Mouse (Mus musculus): ENCODE measurements around the gene Mta2. TPM values are rescaled to one million over a fixed set of nuclear protein-coding genes. Genes with fewer than 3 reads are reported as not detected.
"Not testable (repeated sequence)": the region's sequence is repeated elsewhere in the genome, so short reads cannot be mapped to it uniquely, and the experiment has no call there.

The Mta2 gene
- 91.3 and 103 TPM in 2 replicates for polyA plus RNA-seq (2015; fragmentation: Nextera tagmentation; extraction: Ambion mirVana)

DNA sequence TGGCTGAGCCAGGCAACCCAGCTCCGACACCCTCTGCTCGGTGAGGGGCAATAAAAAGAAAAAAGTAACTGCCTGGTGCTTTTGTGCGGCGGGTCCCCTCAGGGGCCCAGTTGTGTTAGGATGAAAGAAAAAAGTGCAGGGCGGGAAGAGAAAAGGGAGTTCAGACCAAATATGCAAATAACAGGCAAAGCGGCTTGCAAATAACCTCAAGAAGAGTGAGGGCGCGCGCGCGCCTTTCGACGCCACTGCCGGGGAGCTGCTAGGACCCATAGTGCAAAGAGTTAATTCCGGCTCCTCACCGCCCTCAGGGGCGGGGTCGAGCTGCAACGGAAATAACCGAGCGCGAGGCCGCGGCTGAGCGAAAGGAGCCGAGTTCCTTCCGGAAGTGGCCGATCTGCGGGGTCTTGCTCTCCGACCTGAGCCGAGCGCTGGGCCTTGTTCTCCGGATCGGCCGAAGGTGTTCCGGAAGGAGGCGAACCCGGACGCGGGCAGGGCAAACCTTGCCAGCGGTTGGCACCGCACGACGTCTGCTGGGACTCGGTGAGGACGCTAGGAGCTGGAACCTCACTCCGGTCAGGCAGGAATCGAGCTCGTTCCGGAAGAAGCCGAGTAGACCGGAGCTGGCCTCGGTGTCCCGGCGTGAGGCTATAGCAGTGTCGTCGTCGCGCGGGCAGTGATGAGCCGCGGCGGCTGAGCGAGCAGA is at the start of gene Mta2:
TSS of gene Mta2 (plus strand) at position 361 of the 703 bp plus-strand sequence.
- Histone ChIP-seq H3K4me2 (ENCODE audit: low read length) (peak within 1 kb of the TSS; percentile 71), H3K27ac (ENCODE audit: low read depth, low read length) (peak within 1 kb of the TSS; percentile 97), H3K36me3 (ENCODE audit: control insufficient read depth, insufficient read depth, low read length) (peaks cover 12% of the 10 kb centered on the region), H3K4me3 (ENCODE audit: low read length) (peak within 1 kb of the TSS; percentile 89), H3K9me3 (ENCODE audit: control insufficient read depth, low read length) (no peaks in the 10 kb centered on the region), H3K27me3 (replicated peaks; ENCODE audit: control insufficient read depth, insufficient read depth, low read length) (no peaks in the 10 kb centered on the region), H3K4me1 (ENCODE audit: control insufficient read depth, insufficient read depth, low read depth, low read length) (peaks cover 22% of the 10 kb centered on the region), H3K9ac (ENCODE audit: low read depth, low read length) (peak within 1 kb of the TSS; percentile 97)
- ATAC-seq, result peak; percentile 96
- under 1% methylated on average over 64 of the region's 64 CpGs for WGBS

DNA sequence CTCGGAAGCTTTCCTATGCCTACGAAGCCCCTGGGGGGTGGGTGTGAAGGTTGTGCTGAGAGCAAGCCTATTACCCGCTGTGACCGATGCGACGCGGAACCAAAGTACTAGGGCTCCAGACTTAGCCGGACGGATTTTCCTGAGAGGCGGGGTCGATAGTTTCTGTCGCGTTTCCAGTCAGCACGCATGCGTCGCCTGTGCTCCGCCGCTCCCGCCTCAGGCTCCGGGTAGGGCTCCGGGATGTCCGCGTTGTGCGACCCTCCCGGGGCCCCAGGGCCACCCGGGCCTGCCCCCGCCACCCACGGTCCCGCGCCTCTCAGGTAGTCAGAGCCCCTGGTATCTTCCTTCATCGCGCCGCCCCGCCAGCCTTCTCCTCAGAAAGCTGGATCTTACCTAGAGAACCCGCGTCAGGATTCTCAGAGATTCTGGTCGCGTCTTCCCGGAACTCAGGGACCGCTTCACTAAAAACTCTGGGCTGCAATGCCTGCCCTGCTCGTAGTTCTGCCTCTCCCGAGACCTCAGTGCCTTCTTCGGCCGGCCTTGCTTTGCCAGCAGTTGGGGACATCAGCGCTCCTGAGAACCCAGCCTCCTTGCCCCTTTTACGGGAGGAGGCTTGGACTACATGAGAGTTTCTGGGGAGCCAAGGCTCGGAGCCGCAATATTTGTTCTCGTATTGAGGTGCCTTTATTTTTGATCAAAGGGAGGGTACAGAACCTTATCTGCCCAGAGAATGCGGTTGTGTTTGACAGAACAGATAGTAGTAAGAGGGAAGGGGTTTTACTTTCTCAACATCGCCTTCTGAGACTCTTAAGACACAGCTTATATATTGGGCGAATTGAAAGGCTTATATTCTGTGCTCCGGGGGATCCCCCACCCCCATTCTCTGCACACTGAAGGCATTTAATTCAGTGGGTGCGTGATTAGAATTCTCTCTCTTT is 48.6 kb upstream of the Mta2 start, which contains the start of gene Ints5:
TSS of gene Ints5 (plus strand) at position 177 of the 938 bp plus-strand sequence.
- Histone ChIP-seq H3K27me3 (replicated peaks; ENCODE audit: control insufficient read depth, insufficient read depth, low read length) (no peaks in the 10 kb centered on the region), H3K9ac (ENCODE audit: low read depth, low read length) (peak within 1 kb of the TSS; percentile 70), H3K27ac (ENCODE audit: low read depth, low read length) (peak within 1 kb of the TSS; percentile 60), H3K4me3 (ENCODE audit: low read length) (peak within 1 kb of the TSS; percentile 54), H3K4me2 (ENCODE audit: low read length) (peak within 1 kb of the TSS; percentile 84), H3K9me3 (ENCODE audit: control insufficient read depth, low read length) (no peaks in the 10 kb centered on the region), H3K36me3 (ENCODE audit: control insufficient read depth, insufficient read depth, low read length) (peaks cover 13% of the 10 kb centered on the region), H3K4me1 (ENCODE audit: control insufficient read depth, insufficient read depth, low read depth, low read length) (peaks cover 23% of the 10 kb centered on the region)
- peak; percentile 65 for ATAC-seq
- 3% methylated on average over 50 of the region's 54 CpGs for WGBS

DNA sequence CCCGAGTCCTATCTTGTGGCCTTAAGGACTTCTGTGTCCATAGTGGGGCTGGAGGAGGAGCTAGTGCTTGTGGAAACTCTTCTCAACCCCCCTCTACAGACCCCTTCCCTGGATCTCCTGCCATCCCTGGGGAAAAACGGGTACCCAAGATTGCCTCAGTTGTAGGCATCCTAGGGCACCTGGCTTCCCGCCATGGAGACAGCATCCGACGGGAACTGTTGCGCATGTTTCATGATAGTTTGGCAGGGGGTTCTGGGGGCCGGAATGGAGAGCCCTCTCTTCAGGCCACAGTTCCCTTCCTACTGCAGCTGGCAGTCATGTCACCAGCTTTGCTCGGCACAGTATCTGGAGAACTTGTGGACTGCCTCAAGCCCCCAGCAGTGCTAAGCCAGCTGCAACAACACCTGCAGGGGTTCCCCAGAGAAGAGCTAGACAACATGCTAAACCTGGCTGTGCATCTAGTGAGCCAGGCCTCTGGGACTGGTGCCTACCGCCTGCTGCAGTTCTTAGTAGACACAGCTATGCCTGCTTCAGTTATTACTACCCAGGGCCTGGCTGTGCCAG is 46.2 kb upstream of the Mta2 start:
- no peak for ATAC-seq
- H3K27me3 ChIP-seq (replicated peaks; ENCODE audit: control insufficient read depth, insufficient read depth, low read length), result no peaks in the 10 kb centered on the region
- no peak overlapping the region for H3K4me2 ChIP-seq (ENCODE audit: low read length)
- peaks cover 10% of the 10 kb centered on the region for H3K36me3 ChIP-seq (ENCODE audit: control insufficient read depth, insufficient read depth, low read length)
- no peaks in the 10 kb centered on the region for H3K9me3 ChIP-seq (ENCODE audit: control insufficient read depth, low read length)
- H3K4me1 ChIP-seq (ENCODE audit: control insufficient read depth, insufficient read depth, low read depth, low read length), result peaks cover 25% of the 10 kb centered on the region
- H3K27ac ChIP-seq (ENCODE audit: low read depth, low read length), result no peak overlapping the region
- WGBS, result 91% methylated on average over 9 of the region's 9 CpGs
- no peak overlapping the region for H3K9ac ChIP-seq (ENCODE audit: low read depth, low read length)
- H3K4me3 ChIP-seq (ENCODE audit: low read length), result no peak overlapping the region

DNA sequence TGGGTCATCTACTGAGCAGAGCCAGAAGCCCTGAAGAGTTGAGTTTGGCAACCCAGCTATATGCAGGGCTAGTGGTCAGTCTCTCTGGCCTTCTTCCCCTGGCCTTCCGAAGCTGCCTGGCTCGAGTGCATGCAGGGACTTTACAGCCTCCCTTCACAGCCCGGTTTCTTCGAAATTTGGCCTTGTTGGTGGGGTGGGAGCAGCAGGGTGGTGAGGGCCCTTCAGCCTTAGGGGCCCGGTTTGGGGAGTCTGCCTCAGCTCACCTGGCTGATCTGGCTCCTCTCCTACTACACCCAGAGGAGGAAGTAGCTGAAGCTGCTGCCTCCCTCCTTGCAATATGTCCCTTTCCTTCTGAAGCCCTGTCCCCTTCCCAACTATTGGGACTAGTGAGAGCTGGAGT is 45.4 kb upstream of the Mta2 start:
- not testable (repeated sequence) for H3K9ac ChIP-seq (ENCODE audit: low read depth, low read length); H3K4me2 ChIP-seq (ENCODE audit: low read length); H3K36me3 ChIP-seq (ENCODE audit: control insufficient read depth, insufficient read depth, low read length); H3K27me3 ChIP-seq (replicated peaks; ENCODE audit: control insufficient read depth, insufficient read depth, low read length); H3K27ac ChIP-seq (ENCODE audit: low read depth, low read length); H3K9me3 ChIP-seq (ENCODE audit: control insufficient read depth, low read length); H3K4me3 ChIP-seq (ENCODE audit: low read length); ATAC-seq
- H3K4me1 ChIP-seq (ENCODE audit: control insufficient read depth, insufficient read depth, low read depth, low read length), result peaks cover 25% of the 10 kb centered on the region
- WGBS, result 97% methylated on average over 5 of the region's 5 CpGs

DNA sequence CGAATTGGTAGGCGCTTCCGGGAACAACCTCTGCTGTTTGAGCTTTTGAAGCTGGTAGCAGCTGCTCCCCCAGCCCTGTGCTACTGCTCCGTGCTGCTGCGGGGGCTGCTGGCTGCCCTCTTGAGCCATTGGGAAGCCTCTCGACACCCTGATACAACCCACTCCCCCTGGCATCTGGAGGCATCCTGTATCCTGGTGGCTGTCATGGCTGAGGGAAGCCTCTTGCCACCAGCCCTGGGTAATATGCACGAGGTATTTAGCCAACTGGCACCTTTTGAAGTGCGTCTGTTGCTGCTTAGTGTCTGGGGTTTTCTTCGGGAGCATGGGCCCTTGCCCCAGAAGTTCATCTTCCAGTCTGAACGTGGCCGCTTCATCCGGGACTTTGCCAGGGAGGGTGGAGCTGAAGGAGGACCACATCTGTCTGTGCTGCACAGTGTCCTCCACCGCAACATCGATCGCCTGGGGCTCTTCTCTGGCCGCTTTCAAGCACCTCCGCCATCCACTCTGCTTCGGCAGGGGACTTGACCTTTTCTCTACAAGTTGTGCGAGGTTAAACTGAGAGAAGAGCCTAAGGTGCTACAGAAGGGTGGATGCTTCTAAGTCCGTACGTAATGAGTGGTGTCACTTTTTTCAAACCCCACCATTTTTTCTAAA is 44.3 kb upstream of the Mta2 start:
- H3K36me3 ChIP-seq (ENCODE audit: control insufficient read depth, insufficient read depth, low read length), result peaks cover 10% of the 10 kb centered on the region
- H3K4me3 ChIP-seq (ENCODE audit: low read length), result peak overlapping the region; percentile 70
- 17% methylated on average over 21 of the region's 21 CpGs for WGBS
- not testable (repeated sequence) for H3K9me3 ChIP-seq (ENCODE audit: control insufficient read depth, low read length); H3K27me3 ChIP-seq (replicated peaks; ENCODE audit: control insufficient read depth, insufficient read depth, low read length)
- H3K4me2 ChIP-seq (ENCODE audit: low read length), result peak overlapping the region; percentile 64
- H3K27ac ChIP-seq (ENCODE audit: low read depth, low read length), result peak overlapping the region; percentile 57
- H3K4me1 ChIP-seq (ENCODE audit: control insufficient read depth, insufficient read depth, low read depth, low read length), result peaks cover 25% of the 10 kb centered on the region
- peak overlapping the region; percentile 61 for H3K9ac ChIP-seq (ENCODE audit: low read depth, low read length)
- peak; percentile 50 for ATAC-seq

DNA sequence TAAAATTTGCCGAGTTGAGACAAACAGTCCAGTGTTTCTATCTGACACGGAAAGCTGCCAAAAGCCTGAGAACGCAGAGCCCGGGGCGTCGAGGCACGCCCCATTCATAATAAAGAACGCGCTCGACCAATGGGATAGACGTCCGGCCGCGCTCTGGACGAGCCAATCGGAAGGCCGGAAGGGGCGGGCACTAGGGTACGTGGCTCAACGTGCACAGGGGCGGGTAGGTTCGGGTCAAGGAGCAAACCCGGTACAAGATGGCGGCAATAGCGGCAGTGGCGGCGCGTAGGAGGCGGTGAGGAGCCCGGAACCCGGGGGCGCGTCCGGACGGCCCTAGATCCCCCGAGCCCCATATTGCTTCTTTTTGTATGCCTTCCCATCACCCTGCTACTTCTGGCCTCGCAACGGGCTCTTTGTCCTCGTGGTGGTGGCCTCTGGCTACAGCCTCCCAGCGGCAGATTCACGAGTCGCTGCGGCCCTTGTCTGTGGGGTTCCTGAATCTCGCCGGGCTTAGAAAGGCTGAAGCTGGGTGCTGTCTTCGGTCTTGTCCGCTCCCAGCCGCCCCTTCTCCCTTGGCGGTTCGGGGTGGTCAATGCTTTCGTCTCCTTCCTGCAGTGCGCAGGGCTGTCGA is 43.7 kb upstream of the Mta2 start, which contains the start of gene Ganab:
TSS of gene Ganab (plus strand) at position 207 of the 631 bp plus-strand sequence.
- Histone ChIP-seq H3K27me3 (replicated peaks; ENCODE audit: control insufficient read depth, insufficient read depth, low read length) (no peaks in the 10 kb centered on the region), H3K9ac (ENCODE audit: low read depth, low read length) (peak within 1 kb of the TSS; percentile 93), H3K4me3 (ENCODE audit: low read length) (peak within 1 kb of the TSS; percentile 70), H3K4me1 (ENCODE audit: control insufficient read depth, insufficient read depth, low read depth, low read length) (peaks cover 24% of the 10 kb centered on the region), H3K27ac (ENCODE audit: low read depth, low read length) (peak within 1 kb of the TSS; percentile 91), H3K9me3 (ENCODE audit: control insufficient read depth, low read length) (no peaks in the 10 kb centered on the region), H3K4me2 (ENCODE audit: low read length) (peak within 1 kb of the TSS; percentile 74), H3K36me3 (ENCODE audit: control insufficient read depth, insufficient read depth, low read length) (peaks cover 12% of the 10 kb centered on the region)
- ATAC-seq, result peak; percentile 99
- under 1% methylated on average over 52 of the region's 53 CpGs for WGBS

DNA sequence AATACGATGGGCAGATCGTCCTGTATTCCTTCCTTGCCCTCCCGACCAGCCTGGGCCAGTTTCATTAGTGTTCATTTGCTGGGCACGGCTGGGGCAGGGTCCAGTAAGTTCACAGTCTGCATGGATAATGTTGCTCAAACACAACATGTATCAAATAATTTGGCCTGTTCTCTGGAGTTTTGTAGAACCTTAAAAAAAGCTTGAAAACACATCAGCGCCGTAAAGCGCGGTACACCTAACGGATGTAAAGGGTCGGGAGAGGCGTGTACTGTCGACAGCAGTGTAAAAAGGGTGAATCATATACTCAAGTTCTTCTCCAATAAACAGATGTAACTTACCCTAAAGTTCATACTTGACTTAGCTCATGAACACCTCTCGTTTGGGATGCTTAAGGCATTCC is 43.1 kb upstream of the Mta2 start:
- ATAC-seq, result no peak

DNA sequence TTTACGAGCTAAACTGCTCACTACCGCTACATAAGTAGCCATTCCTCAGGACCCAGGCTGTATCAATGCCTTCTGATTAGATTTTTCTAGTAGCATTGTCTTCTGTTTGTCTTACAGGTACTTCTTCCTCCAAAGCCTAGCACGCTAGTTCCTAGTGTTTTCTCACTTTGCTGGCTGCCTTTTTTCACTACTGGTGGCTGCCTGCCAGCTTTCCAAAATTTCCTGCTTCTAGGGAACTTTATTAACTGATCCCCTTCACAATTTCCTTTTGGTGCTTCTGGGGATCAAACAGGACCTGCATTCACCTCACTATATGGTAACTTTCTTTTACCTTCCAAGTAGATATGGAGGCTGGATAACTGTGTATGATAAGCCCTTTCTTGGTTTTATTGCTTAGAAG is 42.6 kb upstream of the Mta2 start:
- Histone ChIP-seq H3K4me2 (ENCODE audit: low read length) (peak overlapping the region; percentile 74), H3K4me3 (ENCODE audit: low read length) (peak overlapping the region; percentile 70), H3K4me1 (ENCODE audit: control insufficient read depth, insufficient read depth, low read depth, low read length) (peaks cover 17% of the 10 kb centered on the region), H3K27me3 (replicated peaks; ENCODE audit: control insufficient read depth, insufficient read depth, low read length) (no peaks in the 10 kb centered on the region), H3K9me3 (ENCODE audit: control insufficient read depth, low read length) (no peaks in the 10 kb centered on the region), H3K36me3 (ENCODE audit: control insufficient read depth, insufficient read depth, low read length) (peaks cover 12% of the 10 kb centered on the region), H3K27ac (ENCODE audit: low read depth, low read length) (no peak overlapping the region), H3K9ac (ENCODE audit: low read depth, low read length) (peak overlapping the region; percentile 93; the same call in 1 of the 2 replicates)
- ATAC-seq, result no peak
- 56% methylated on average over 3 of the region's 3 CpGs for WGBS

More for the DNA sequence above, 43.1 kb upstream of the Mta2 start:
- peaks cover 12% of the 10 kb centered on the region for H3K36me3 ChIP-seq (ENCODE audit: control insufficient read depth, insufficient read depth, low read length)
- peak overlapping the region; percentile 74 for H3K4me2 ChIP-seq (ENCODE audit: low read length)
- H3K9me3 ChIP-seq (ENCODE audit: control insufficient read depth, low read length), result no peaks in the 10 kb centered on the region
- WGBS, result 14% methylated on average over 13 of the region's 13 CpGs
- H3K4me3 ChIP-seq (ENCODE audit: low read length), result peak overlapping the region; percentile 70
- H3K27me3 ChIP-seq (replicated peaks; ENCODE audit: control insufficient read depth, insufficient read depth, low read length), result no peaks in the 10 kb centered on the region
- peak overlapping the region; percentile 91 for H3K27ac ChIP-seq (ENCODE audit: low read depth, low read length)
- H3K4me1 ChIP-seq (ENCODE audit: control insufficient read depth, insufficient read depth, low read depth, low read length), result peaks cover 21% of the 10 kb centered on the region
- peak overlapping the region; percentile 93 for H3K9ac ChIP-seq (ENCODE audit: low read depth, low read length)

Data from hindbrain, embryonic 16.5 days (tissue).